Mouse (Mus musculus): ENCODE measurements around the gene Gm17026. TPM values are rescaled to one million over a fixed set of nuclear protein-coding genes. Genes with fewer than 3 reads are reported as not detected.
"Not testable (repeated sequence)": the region's sequence is repeated elsewhere in the genome, so short reads cannot be mapped to it uniquely, and the experiment has no call there.

Gene Gm17026
- total RNA-seq (2022) = not detected

DNA sequence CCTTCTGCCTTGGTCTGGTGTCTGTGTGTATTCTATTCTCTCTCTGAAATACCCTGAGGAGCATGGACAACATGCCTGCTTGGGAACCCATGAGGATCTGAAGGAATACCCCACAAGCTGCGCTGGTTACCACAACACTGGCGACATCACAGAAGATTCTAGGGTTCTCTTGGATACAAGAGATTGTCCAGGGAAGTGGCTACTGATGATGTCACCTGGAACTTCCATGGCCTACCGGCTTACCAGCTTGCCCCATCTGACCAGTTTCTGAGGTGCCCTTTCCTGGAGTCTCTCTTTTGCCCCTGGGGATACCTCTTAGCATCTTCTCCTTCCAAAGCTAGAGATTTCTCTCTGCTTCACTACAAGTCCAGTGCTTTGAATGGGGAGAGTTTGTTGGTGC is at the start of gene Gm17026:
Gene Gm17026, minus strand, starts transcription at position 101 of the 400 bp plus-strand sequence.
- DNase-seq = not testable (repeated sequence)

- DNase-seq = not testable (repeated sequence)
Measured at GRCm38 (mm10) chr14:42297258-42297657, 37.4 kb upstream of the Gm17026 start, which contains the start of gene Gm9611. TSS of gene Gm9611 (minus strand) at chr14:42297358.

GRCm38 (mm10) chr14:42216766-42217537 is 42.9 kb downstream of the Gm17026 start:
- DNase-seq = not testable (repeated sequence)

Small RNA genes lying within 50 kb of the gene (microRNA-seq; reads per million reads assigned to microRNA genes)
- gene Gm25208 (0 reads per million in 2 experiments), gene Gm25892 (0 reads per million in 2 experiments)

Other genes with a start within 250 kb of the Gm17026 start
- not detected for gene Gm7951, start 142.7 kb downstream of the Gm17026 start, total RNA-seq (2022)
- not detected for gene Gm17027, start 97.4 kb downstream of the Gm17026 start, total RNA-seq (2022)
- not detected for gene Gm3573, start 69.3 kb downstream of the Gm17026 start, total RNA-seq (2022)
- gene Gm9611, start 37.3 kb upstream of the Gm17026 start, total RNA-seq (2022) = not detected
- not detected for gene Gm7995, start 50.2 kb upstream of the Gm17026 start, total RNA-seq (2022)
- gene Gm8005, start 179.6 kb upstream of the Gm17026 start, total RNA-seq (2022) = not detected
- not detected for gene Gm8011, start 203.8 kb upstream of the Gm17026 start, total RNA-seq (2022)
- not detected for gene Gm8020, start 242.3 kb upstream of the Gm17026 start, total RNA-seq (2022)

All from adrenal gland, adult 8-10 months (tissue).